Mouse (Mus musculus): ENCODE data around the gene Cryba2. TPM values are rescaled to one million over a fixed set of nuclear protein-coding genes. Genes with fewer than 3 reads are reported as not detected.

Gene Cryba2
- polyA plus RNA-seq, 1 experiment from 2014 or later = not detected

- DNase-seq (ENCODE audit: low spot score) = no peak
- Histone ChIP-seq H3K36me3 (ENCODE audit: control insufficient read depth, insufficient read depth, low read length) (no peaks in the 10 kb centered on the region), H3K27ac (replicated peaks; ENCODE audit: low read depth, low read length) (no peak overlapping the region), H3K27me3 (replicated peaks; ENCODE audit: control insufficient read depth, insufficient read depth, low read length) (peaks cover 9% of the 10 kb centered on the region; the same call in 1 of the 2 replicates), H3K9ac (ENCODE audit: low read depth, low read length) (no peak overlapping the region), H3K9me3 (ENCODE audit: control insufficient read depth, low read length) (no peaks in the 10 kb centered on the region), H3K4me1 (ENCODE audit: control insufficient read depth, insufficient read depth, low read length) (no peaks in the 10 kb centered on the region), H3K4me2 (ENCODE audit: low read depth, low read length) (no peak overlapping the region), H3K4me3 (ENCODE audit: low read depth, low read length) (no peak overlapping the region)
- 57% methylated on average over 2 of the region's 2 CpGs for WGBS
- ATAC-seq (ENCODE audit: low read depth) = no peak
Measured at GRCm38 (mm10) chr1:74872218-74872617, 20.7 kb downstream of the Cryba2 start.

DNA sequence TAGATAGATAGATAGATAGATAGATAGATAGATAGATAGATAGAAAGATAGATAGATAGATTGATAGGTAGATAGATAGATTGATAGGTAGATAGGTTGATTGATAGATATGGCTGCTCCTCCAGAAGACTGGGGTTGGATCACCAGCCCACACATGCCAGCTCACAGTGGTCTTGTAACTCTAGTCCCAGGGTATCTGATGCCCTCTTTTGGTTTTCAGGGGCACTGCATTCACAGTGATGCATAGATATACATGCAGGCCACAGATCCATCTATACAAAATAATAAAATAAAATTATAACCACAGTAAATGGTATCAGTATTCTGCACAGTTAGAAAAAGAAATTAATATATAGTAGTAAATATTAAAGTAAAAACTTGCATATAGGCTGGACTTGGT, 31.2 kb downstream of the Cryba2 start:
- H3K4me2 ChIP-seq (ENCODE audit: low read depth, low read length) = no peak overlapping the region
- DNase-seq (ENCODE audit: low spot score) = no peak
- H3K27me3 ChIP-seq (replicated peaks; ENCODE audit: control insufficient read depth, insufficient read depth, low read length) = peaks cover 42% of the 10 kb centered on the region

DNA sequence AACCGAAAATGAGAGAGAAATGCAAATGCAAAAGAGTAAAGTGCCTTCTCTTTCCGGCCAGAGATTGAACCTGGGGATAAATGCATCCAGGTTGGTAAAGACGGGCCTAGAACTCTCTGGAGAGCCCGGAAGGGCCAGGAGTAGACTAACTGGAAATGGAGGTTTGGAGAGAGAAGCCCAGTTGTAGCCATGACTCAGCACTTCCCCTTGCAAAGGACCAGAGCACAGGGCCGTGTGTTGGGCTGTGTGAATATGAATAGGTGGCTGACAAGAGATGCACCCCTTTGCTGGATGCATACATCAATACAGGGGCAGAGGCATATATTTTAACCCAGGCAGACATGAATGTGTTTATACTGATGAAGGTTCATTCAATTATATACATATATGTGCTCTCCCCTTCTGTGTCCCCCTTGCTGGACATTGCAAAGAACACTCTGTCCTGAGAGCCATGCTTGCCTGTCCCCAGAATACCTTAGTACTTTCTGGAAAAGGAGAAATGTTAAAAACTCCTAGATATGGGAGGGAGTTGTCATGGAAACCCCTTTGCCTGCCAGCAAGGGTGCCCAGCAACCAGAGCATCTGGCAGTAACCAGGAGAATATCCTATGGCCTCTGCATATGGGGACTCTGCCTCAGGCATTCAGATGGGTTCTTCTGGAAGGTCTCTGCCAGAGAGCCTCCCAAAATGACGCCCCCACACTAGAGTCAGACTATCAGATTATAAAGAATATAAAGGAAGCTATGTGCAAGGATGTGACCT, 33.5 kb downstream of the Cryba2 start:
- Histone ChIP-seq H3K4me1 (ENCODE audit: control insufficient read depth, insufficient read depth, low read length) (0 out of 2 replicates have a peak, but pooled peaks cover 5% of the 10 kb centered on the region), H3K9ac (ENCODE audit: low read depth, low read length) (no peak overlapping the region), H3K4me3 (ENCODE audit: low read depth, low read length) (no peak overlapping the region), H3K36me3 (ENCODE audit: control insufficient read depth, insufficient read depth, low read length) (no peaks in the 10 kb centered on the region), H3K27me3 (replicated peaks; ENCODE audit: control insufficient read depth, insufficient read depth, low read length) (peaks cover 63% of the 10 kb centered on the region), H3K9me3 (ENCODE audit: control insufficient read depth, low read length) (no peaks in the 10 kb centered on the region), H3K27ac (replicated peaks; ENCODE audit: low read depth, low read length) (no peak overlapping the region), H3K4me2 (ENCODE audit: low read depth, low read length) (no peak overlapping the region)
- ATAC-seq (ENCODE audit: low read depth) (no peak), DNase-seq (ENCODE audit: low spot score) (no peak)
- 31% methylated on average over 6 of the region's 6 CpGs for WGBS

More for the DNA sequence above, 31.2 kb downstream of the Cryba2 start:
- Histone ChIP-seq H3K9me3 (ENCODE audit: control insufficient read depth, low read length) (no peaks in the 10 kb centered on the region), H3K27ac (replicated peaks; ENCODE audit: low read depth, low read length) (no peak overlapping the region), H3K36me3 (ENCODE audit: control insufficient read depth, insufficient read depth, low read length) (no peaks in the 10 kb centered on the region), H3K4me3 (ENCODE audit: low read depth, low read length) (no peak overlapping the region), H3K4me1 (ENCODE audit: control insufficient read depth, insufficient read depth, low read length) (no peaks in the 10 kb centered on the region), H3K9ac (ENCODE audit: low read depth, low read length) (no peak overlapping the region)
- ATAC-seq (ENCODE audit: low read depth) = no peak

- H3K9ac ChIP-seq (ENCODE audit: low read depth, low read length) = no peak overlapping the region
- 6% methylated on average over 16 of the region's 16 CpGs for WGBS
- H3K9me3 ChIP-seq (ENCODE audit: control insufficient read depth, low read length) = no peaks in the 10 kb centered on the region
- H3K4me3 ChIP-seq (ENCODE audit: low read depth, low read length) = peak overlapping the region; percentile 34
- no peaks in the 10 kb centered on the region for H3K36me3 ChIP-seq (ENCODE audit: control insufficient read depth, insufficient read depth, low read length)
- no peak for DNase-seq (ENCODE audit: low spot score)
- peaks cover 69% of the 10 kb centered on the region for H3K27me3 ChIP-seq (replicated peaks; ENCODE audit: control insufficient read depth, insufficient read depth, low read length)
- H3K4me1 ChIP-seq (ENCODE audit: control insufficient read depth, insufficient read depth, low read length) = 0 out of 2 replicates have a peak, but pooled peaks cover 8% of the 10 kb centered on the region
- peak overlapping the region; percentile 53 for H3K4me2 ChIP-seq (ENCODE audit: low read depth, low read length)
- ATAC-seq (ENCODE audit: low read depth) = no peak
- no peak overlapping the region for H3K27ac ChIP-seq (replicated peaks; ENCODE audit: low read depth, low read length)
Measured at GRCm38 (mm10) chr1:74858805-74859204, 34.1 kb downstream of the Cryba2 start.

DNA sequence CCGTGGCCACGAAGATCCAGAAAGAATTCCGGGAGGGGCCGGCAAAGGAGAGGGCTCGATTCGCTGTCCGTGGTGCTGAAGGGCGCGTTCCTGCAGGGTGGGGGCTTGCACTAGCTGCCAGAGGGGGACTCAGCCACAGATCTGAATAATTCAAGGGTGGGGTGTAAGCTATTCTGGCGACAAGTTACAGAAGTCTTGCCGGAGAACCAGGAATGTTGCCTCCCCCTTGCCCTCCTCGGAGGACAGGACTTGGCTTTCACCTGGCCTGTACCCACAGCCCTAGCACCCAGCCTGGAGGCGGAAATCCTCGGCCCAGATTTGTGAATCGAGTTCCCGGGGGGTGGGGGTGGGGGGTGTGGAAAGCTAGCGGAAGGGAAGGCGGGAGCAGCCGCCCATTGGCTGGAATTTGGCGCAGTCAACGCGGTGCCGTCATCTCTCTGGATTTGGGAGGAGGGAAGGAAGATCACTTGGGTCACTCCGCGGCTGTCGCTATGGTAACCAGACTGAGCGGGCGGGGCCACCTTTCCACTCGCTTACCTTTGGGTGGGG, 34.7 kb downstream of the Cryba2 start:
- peak overlapping the region; percentile 34 for H3K4me3 ChIP-seq (ENCODE audit: low read depth, low read length)
- H3K4me2 ChIP-seq (ENCODE audit: low read depth, low read length) = peak overlapping the region; percentile 53
- whole genome bisulfite sequencing = under 1% methylated on average over 28 of the region's 29 CpGs
- H3K4me1 ChIP-seq (ENCODE audit: control insufficient read depth, insufficient read depth, low read length) = 0 out of 2 replicates have a peak, but pooled peaks cover 8% of the 10 kb centered on the region
- H3K27me3 ChIP-seq (replicated peaks; ENCODE audit: control insufficient read depth, insufficient read depth, low read length) = peaks cover 74% of the 10 kb centered on the region
- no peaks in the 10 kb centered on the region for H3K9me3 ChIP-seq (ENCODE audit: control insufficient read depth, low read length)
- no peak overlapping the region for H3K9ac ChIP-seq (ENCODE audit: low read depth, low read length)
- ATAC-seq (ENCODE audit: low read depth) (peak; percentile 34; the same call in 1 of the 2 replicates), DNase-seq (ENCODE audit: low spot score) (peak; percentile 85)
- no peaks in the 10 kb centered on the region for H3K36me3 ChIP-seq (ENCODE audit: control insufficient read depth, insufficient read depth, low read length)
- H3K27ac ChIP-seq (replicated peaks; ENCODE audit: low read depth, low read length) = no peak overlapping the region

- H3K4me3 ChIP-seq (ENCODE audit: low read depth, low read length) = peak overlapping the region; percentile 34
- 8% methylated on average over 4 of the region's 4 CpGs for WGBS
- no peak overlapping the region for H3K27ac ChIP-seq (replicated peaks; ENCODE audit: low read depth, low read length)
- no peaks in the 10 kb centered on the region for H3K9me3 ChIP-seq (ENCODE audit: control insufficient read depth, low read length)
- H3K4me2 ChIP-seq (ENCODE audit: low read depth, low read length) = peak overlapping the region; percentile 53
- H3K9ac ChIP-seq (ENCODE audit: low read depth, low read length) = no peak overlapping the region
- ATAC-seq (ENCODE audit: low read depth) (no peak), DNase-seq (ENCODE audit: low spot score) (no peak)
- H3K27me3 ChIP-seq (replicated peaks; ENCODE audit: control insufficient read depth, insufficient read depth, low read length) = peaks cover 80% of the 10 kb centered on the region
- H3K4me1 ChIP-seq (ENCODE audit: control insufficient read depth, insufficient read depth, low read length) = 0 out of 2 replicates have a peak, but pooled peaks cover 8% of the 10 kb centered on the region
- H3K36me3 ChIP-seq (ENCODE audit: control insufficient read depth, insufficient read depth, low read length) = no peaks in the 10 kb centered on the region
Measured at GRCm38 (mm10) chr1:74857677-74858076, 35.3 kb downstream of the Cryba2 start.

DNA sequence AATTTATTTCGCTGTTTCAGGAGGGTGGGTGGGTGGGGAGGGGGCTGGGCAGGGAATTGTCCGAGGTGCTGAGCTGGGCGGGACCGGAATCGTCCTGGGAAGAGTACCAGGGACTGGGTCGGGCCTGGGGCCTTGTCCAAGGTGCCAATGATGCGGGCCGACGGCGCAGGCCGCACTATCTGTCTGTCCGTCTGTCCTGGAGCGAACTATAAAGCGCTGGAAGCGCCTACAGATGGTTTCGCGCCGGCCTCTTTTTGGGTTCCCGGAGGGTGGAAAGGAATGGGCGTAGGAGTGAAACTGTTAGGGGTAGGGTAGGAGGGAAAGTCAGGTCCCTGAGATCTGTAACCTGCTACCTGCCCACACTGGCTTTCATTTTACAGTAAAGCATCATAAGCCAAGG, 35.7 kb downstream of the Cryba2 start:
- peaks cover 84% of the 10 kb centered on the region for H3K27me3 ChIP-seq (replicated peaks; ENCODE audit: control insufficient read depth, insufficient read depth, low read length)
- H3K9me3 ChIP-seq (ENCODE audit: control insufficient read depth, low read length) = no peaks in the 10 kb centered on the region
- H3K4me2 ChIP-seq (ENCODE audit: low read depth, low read length) = peak overlapping the region; percentile 5; the same call in 1 of the 2 replicates
- no peak for DNase-seq (ENCODE audit: low spot score)
- no peak overlapping the region for H3K27ac ChIP-seq (replicated peaks; ENCODE audit: low read depth, low read length)
- WGBS = 3% methylated on average over 20 of the region's 20 CpGs
- H3K9ac ChIP-seq (ENCODE audit: low read depth, low read length) = no peak overlapping the region
- no peaks in the 10 kb centered on the region for H3K36me3 ChIP-seq (ENCODE audit: control insufficient read depth, insufficient read depth, low read length)
- H3K4me1 ChIP-seq (ENCODE audit: control insufficient read depth, insufficient read depth, low read length) = 0 out of 2 replicates have a peak, but pooled peaks cover 8% of the 10 kb centered on the region
- no peak for ATAC-seq (ENCODE audit: low read depth)
- no peak overlapping the region for H3K4me3 ChIP-seq (ENCODE audit: low read depth, low read length)

GRCm38 (mm10) chr1:74856791-74857190, 36.2 kb downstream of the Cryba2 start:
- H3K27ac ChIP-seq (replicated peaks; ENCODE audit: low read depth, low read length) = no peak overlapping the region
- H3K4me1 ChIP-seq (ENCODE audit: control insufficient read depth, insufficient read depth, low read length) = 0 out of 2 replicates have a peak, but pooled peaks cover 8% of the 10 kb centered on the region
- DNase-seq (ENCODE audit: low spot score) (no peak), ATAC-seq (ENCODE audit: low read depth) (no peak)
- H3K27me3 ChIP-seq (replicated peaks; ENCODE audit: control insufficient read depth, insufficient read depth, low read length) = peaks cover 89% of the 10 kb centered on the region
- no peaks in the 10 kb centered on the region for H3K36me3 ChIP-seq (ENCODE audit: control insufficient read depth, insufficient read depth, low read length)
- under 1% methylated on average over 7 of the region's 7 CpGs for WGBS
- H3K9me3 ChIP-seq (ENCODE audit: control insufficient read depth, low read length) = no peaks in the 10 kb centered on the region
- 0 out of 2 replicates have a peak overlapping the region, but pooled peaks have one; percentile 5 for H3K4me2 ChIP-seq (ENCODE audit: low read depth, low read length)
- no peak overlapping the region for H3K9ac ChIP-seq (ENCODE audit: low read depth, low read length)
- H3K4me3 ChIP-seq (ENCODE audit: low read depth, low read length) = peak overlapping the region; percentile 6; the same call in 1 of the 2 replicates
